Mouse (Mus musculus): ENCODE data around the gene Lrrc8c. TPM values are rescaled to one million over a fixed set of nuclear protein-coding genes. Genes with fewer than 3 reads are reported as not detected.

Lrrc8c gene
- polyA plus RNA-seq, 1 experiment from 2014 or later, result 10.1 TPM

GRCm38 (mm10) chr5:105587471-105587870 is 68.3 kb downstream of the Lrrc8c start:
- Histone ChIP-seq H3K27ac (ENCODE audit: low read depth, low read length) (no peak overlapping the region), H3K4me1 (replicated peaks; ENCODE audit: control insufficient read depth, insufficient read depth, low read length) (no peaks in the 10 kb centered on the region; the same call in 1 of the 2 replicates), H3K27me3 (ENCODE audit: control insufficient read depth, insufficient read depth, low read length) (no peaks in the 10 kb centered on the region), H3K9me3 (ENCODE audit: control insufficient read depth, low read length) (no peaks in the 10 kb centered on the region), H3K9ac (ENCODE audit: low read length) (no peak overlapping the region), H3K36me3 (ENCODE audit: control insufficient read depth, insufficient read depth, low read length) (no peaks in the 10 kb centered on the region), H3K4me2 (ENCODE audit: low read depth, low read length, severe bottlenecking) (no peak overlapping the region), H3K4me3 (ENCODE audit: low read depth, low read length) (no peak overlapping the region)
- no peak for ATAC-seq (replicated peaks; ENCODE audit: low FRiP score)
- no peak for DNase-seq (ENCODE audit: low spot score)
- 76% methylated on average over 6 of the region's 6 CpGs for WGBS

- no peak overlapping the region for H3K4me3 ChIP-seq (ENCODE audit: low read depth, low read length)
- H3K27ac ChIP-seq (ENCODE audit: low read depth, low read length), result no peak overlapping the region
- H3K4me2 ChIP-seq (ENCODE audit: low read depth, low read length, severe bottlenecking), result no peak overlapping the region
- no peaks in the 10 kb centered on the region for H3K36me3 ChIP-seq (ENCODE audit: control insufficient read depth, insufficient read depth, low read length)
- H3K27me3 ChIP-seq (ENCODE audit: control insufficient read depth, insufficient read depth, low read length), result no peaks in the 10 kb centered on the region
- no peaks in the 10 kb centered on the region; the same call in 1 of the 2 replicates for H3K4me1 ChIP-seq (replicated peaks; ENCODE audit: control insufficient read depth, insufficient read depth, low read length)
- no peaks in the 10 kb centered on the region for H3K9me3 ChIP-seq (ENCODE audit: control insufficient read depth, low read length)
- 84% methylated on average over 4 of the region's 4 CpGs for WGBS
- no peak for ATAC-seq (replicated peaks; ENCODE audit: low FRiP score)
- no peak for DNase-seq (ENCODE audit: low spot score)
- H3K9ac ChIP-seq (ENCODE audit: low read length), result no peak overlapping the region
Observed at GRCm38 (mm10) chr5:105588683-105589082, 69.5 kb downstream of the Lrrc8c start.

DNA sequence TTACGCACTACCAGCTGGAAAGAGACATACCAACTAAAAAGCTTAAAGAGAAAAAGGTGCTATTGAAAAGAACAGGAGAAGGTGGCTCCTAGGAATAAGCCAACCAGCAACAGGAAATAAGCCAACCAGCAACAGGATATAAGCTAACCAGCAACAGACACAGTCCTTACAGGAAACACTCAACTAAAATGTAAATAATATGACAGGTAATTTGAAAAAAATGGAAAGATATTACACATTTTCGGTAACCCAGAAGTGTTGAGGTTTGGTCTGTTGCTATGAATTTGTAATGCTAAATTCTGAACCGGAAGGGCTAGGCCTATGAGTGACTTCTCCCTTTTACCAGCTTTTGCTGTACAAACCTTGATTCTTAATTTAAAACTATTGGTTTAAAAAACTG is 69.9 kb downstream of the Lrrc8c start:
- Histone ChIP-seq H3K4me3 (ENCODE audit: low read depth, low read length) (no peak overlapping the region), H3K27ac (ENCODE audit: low read depth, low read length) (no peak overlapping the region), H3K4me2 (ENCODE audit: low read depth, low read length, severe bottlenecking) (no peak overlapping the region), H3K9ac (ENCODE audit: low read length) (no peak overlapping the region), H3K9me3 (ENCODE audit: control insufficient read depth, low read length) (no peaks in the 10 kb centered on the region), H3K4me1 (replicated peaks; ENCODE audit: control insufficient read depth, insufficient read depth, low read length) (no peaks in the 10 kb centered on the region; the same call in 1 of the 2 replicates), H3K36me3 (ENCODE audit: control insufficient read depth, insufficient read depth, low read length) (no peaks in the 10 kb centered on the region), H3K27me3 (ENCODE audit: control insufficient read depth, insufficient read depth, low read length) (no peaks in the 10 kb centered on the region)
- no peak for DNase-seq (ENCODE audit: low spot score)
- 92% methylated on average over 3 of the region's 3 CpGs for WGBS
- ATAC-seq (replicated peaks; ENCODE audit: low FRiP score), result no peak

DNA sequence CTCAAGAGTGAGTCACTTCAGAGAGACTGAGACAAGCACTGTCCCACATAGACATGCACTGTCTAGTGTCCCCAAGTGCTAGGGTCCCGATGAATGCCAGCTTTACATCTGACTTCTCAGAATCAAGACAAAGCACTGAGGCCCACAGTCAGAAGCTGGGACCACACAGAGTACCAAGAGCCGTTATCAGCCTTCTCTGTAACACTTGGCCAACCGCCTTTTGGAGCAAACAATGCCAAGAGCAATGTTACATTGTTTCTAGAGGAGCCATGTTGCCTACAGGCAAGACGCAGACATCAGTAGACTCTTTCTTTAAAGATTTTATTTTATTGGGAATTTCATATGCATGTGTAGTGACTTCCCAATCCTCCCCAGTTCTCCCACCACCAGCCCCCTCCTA is 73.2 kb downstream of the Lrrc8c start:
- Histone ChIP-seq H3K4me1 (replicated peaks; ENCODE audit: control insufficient read depth, insufficient read depth, low read length) (no peaks in the 10 kb centered on the region; the same call in 1 of the 2 replicates), H3K27ac (ENCODE audit: low read depth, low read length) (no peak overlapping the region), H3K9me3 (ENCODE audit: control insufficient read depth, low read length) (no peaks in the 10 kb centered on the region), H3K4me2 (ENCODE audit: low read depth, low read length, severe bottlenecking) (no peak overlapping the region), H3K9ac (ENCODE audit: low read length) (no peak overlapping the region), H3K27me3 (ENCODE audit: control insufficient read depth, insufficient read depth, low read length) (no peaks in the 10 kb centered on the region), H3K4me3 (ENCODE audit: low read depth, low read length) (no peak overlapping the region), H3K36me3 (ENCODE audit: control insufficient read depth, insufficient read depth, low read length) (no peaks in the 10 kb centered on the region)
- DNase-seq (ENCODE audit: low spot score), result no peak
- no peak for ATAC-seq (replicated peaks; ENCODE audit: low FRiP score)
- WGBS, result 92% methylated on average over 4 of the region's 4 CpGs

GRCm38 (mm10) chr5:105593630-105594029 is 74.4 kb downstream of the Lrrc8c start:
- no peaks in the 10 kb centered on the region for H3K9me3 ChIP-seq (ENCODE audit: control insufficient read depth, low read length)

DNA sequence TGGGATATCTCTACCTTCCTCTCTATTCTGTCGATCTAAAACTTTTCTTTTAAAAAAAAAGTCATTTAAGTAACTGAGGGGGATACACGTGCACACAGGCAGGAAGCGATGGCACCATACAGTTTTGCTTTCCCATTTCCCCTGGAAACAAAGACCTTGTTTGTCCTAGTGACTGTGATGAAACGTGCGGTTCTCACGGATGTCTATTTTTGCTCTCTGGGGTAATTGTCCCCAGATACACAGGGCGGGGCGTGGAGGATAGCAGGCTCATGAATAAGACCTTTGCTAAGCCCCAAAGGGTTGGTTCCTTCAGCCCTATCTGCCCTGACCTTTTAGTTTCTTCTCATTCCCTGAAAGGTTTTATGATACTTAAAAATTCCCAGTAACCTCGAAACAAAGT is 79.7 kb downstream of the Lrrc8c start:
- ATAC-seq (replicated peaks; ENCODE audit: low FRiP score), result no peak

More at GRCm38 (mm10) chr5:105593630-105594029, 74.4 kb downstream of the Lrrc8c start:
- no peak overlapping the region for H3K27ac ChIP-seq (ENCODE audit: low read depth, low read length)
- no peak overlapping the region for H3K9ac ChIP-seq (ENCODE audit: low read length)
- no peak overlapping the region for H3K4me3 ChIP-seq (ENCODE audit: low read depth, low read length)
- H3K4me2 ChIP-seq (ENCODE audit: low read depth, low read length, severe bottlenecking), result no peak overlapping the region
- no peaks in the 10 kb centered on the region for H3K4me1 ChIP-seq (replicated peaks; ENCODE audit: control insufficient read depth, insufficient read depth, low read length)
- ATAC-seq (replicated peaks; ENCODE audit: low FRiP score) (no peak), DNase-seq (ENCODE audit: low spot score) (no peak)
- H3K36me3 ChIP-seq (ENCODE audit: control insufficient read depth, insufficient read depth, low read length), result no peaks in the 10 kb centered on the region
- 94% methylated on average over 9 of the region's 9 CpGs for WGBS
- H3K27me3 ChIP-seq (ENCODE audit: control insufficient read depth, insufficient read depth, low read length), result no peaks in the 10 kb centered on the region

GRCm38 (mm10) chr5:105599315-105599714 is 80.1 kb downstream of the Lrrc8c start:
- ATAC-seq (replicated peaks; ENCODE audit: low FRiP score) (no peak), DNase-seq (ENCODE audit: low spot score) (no peak)
- Histone ChIP-seq H3K36me3 (ENCODE audit: control insufficient read depth, insufficient read depth, low read length) (no peaks in the 10 kb centered on the region), H3K9ac (ENCODE audit: low read length) (no peak overlapping the region), H3K4me1 (replicated peaks; ENCODE audit: control insufficient read depth, insufficient read depth, low read length) (no peaks in the 10 kb centered on the region), H3K4me3 (ENCODE audit: low read depth, low read length) (no peak overlapping the region), H3K9me3 (ENCODE audit: control insufficient read depth, low read length) (no peaks in the 10 kb centered on the region), H3K4me2 (ENCODE audit: low read depth, low read length, severe bottlenecking) (no peak overlapping the region), H3K27me3 (ENCODE audit: control insufficient read depth, insufficient read depth, low read length) (no peaks in the 10 kb centered on the region), H3K27ac (ENCODE audit: low read depth, low read length) (no peak overlapping the region)
- WGBS, result 66% methylated on average over 4 of the region's 4 CpGs

More for the DNA sequence above, 79.7 kb downstream of the Lrrc8c start:
- Histone ChIP-seq H3K9me3 (ENCODE audit: control insufficient read depth, low read length) (no peaks in the 10 kb centered on the region), H3K27ac (ENCODE audit: low read depth, low read length) (no peak overlapping the region), H3K4me2 (ENCODE audit: low read depth, low read length, severe bottlenecking) (no peak overlapping the region), H3K27me3 (ENCODE audit: control insufficient read depth, insufficient read depth, low read length) (no peaks in the 10 kb centered on the region), H3K4me1 (replicated peaks; ENCODE audit: control insufficient read depth, insufficient read depth, low read length) (no peaks in the 10 kb centered on the region), H3K4me3 (ENCODE audit: low read depth, low read length) (no peak overlapping the region), H3K9ac (ENCODE audit: low read length) (no peak overlapping the region), H3K36me3 (ENCODE audit: control insufficient read depth, insufficient read depth, low read length) (no peaks in the 10 kb centered on the region)
- DNase-seq (ENCODE audit: low spot score), result no peak
- 81% methylated on average over 9 of the region's 9 CpGs for WGBS

DNA sequence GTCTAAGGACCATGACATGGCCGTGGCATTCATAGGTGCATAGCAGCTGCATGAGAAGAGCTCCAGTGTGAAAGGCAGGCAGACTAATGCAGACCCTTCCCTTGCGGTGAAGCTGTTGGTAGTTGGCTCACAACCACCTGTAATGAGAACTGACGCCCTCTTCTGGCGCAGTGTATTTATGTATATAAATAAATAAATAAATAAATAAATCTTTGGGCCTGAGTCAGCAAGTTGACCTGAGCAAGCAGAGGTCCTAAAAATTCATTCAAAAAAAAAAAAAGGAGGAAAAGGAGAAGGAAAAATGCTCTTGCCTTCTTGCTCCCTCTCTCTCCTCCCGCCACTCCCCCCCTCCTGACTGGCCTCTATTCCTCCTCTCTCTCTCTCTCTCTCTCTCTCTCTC is 81.8 kb downstream of the Lrrc8c start:
- 83% methylated on average over 5 of the region's 5 CpGs for WGBS
- Histone ChIP-seq H3K9me3 (ENCODE audit: control insufficient read depth, low read length) (no peaks in the 10 kb centered on the region), H3K4me1 (replicated peaks; ENCODE audit: control insufficient read depth, insufficient read depth, low read length) (no peaks in the 10 kb centered on the region), H3K4me3 (ENCODE audit: low read depth, low read length) (no peak overlapping the region), H3K4me2 (ENCODE audit: low read depth, low read length, severe bottlenecking) (no peak overlapping the region), H3K27ac (ENCODE audit: low read depth, low read length) (no peak overlapping the region), H3K27me3 (ENCODE audit: control insufficient read depth, insufficient read depth, low read length) (no peaks in the 10 kb centered on the region), H3K9ac (ENCODE audit: low read length) (no peak overlapping the region), H3K36me3 (ENCODE audit: control insufficient read depth, insufficient read depth, low read length) (no peaks in the 10 kb centered on the region)
- DNase-seq (ENCODE audit: low spot score) (no peak), ATAC-seq (replicated peaks; ENCODE audit: low FRiP score) (no peak)

GRCm38 (mm10) chr5:105602585-105602984 is 83.4 kb downstream of the Lrrc8c start:
- 81% methylated on average over 9 of the region's 9 CpGs for whole genome bisulfite sequencing
- Histone ChIP-seq H3K9ac (ENCODE audit: low read length) (no peak overlapping the region), H3K27ac (ENCODE audit: low read depth, low read length) (no peak overlapping the region), H3K9me3 (ENCODE audit: control insufficient read depth, low read length) (no peaks in the 10 kb centered on the region), H3K4me3 (ENCODE audit: low read depth, low read length) (no peak overlapping the region), H3K4me1 (replicated peaks; ENCODE audit: control insufficient read depth, insufficient read depth, low read length) (no peaks in the 10 kb centered on the region), H3K27me3 (ENCODE audit: control insufficient read depth, insufficient read depth, low read length) (no peaks in the 10 kb centered on the region), H3K36me3 (ENCODE audit: control insufficient read depth, insufficient read depth, low read length) (peaks cover 5% of the 10 kb centered on the region; the same call in 1 of the 2 replicates), H3K4me2 (ENCODE audit: low read depth, low read length, severe bottlenecking) (no peak overlapping the region)
- DNase-seq (ENCODE audit: low spot score) (no peak), ATAC-seq (replicated peaks; ENCODE audit: low FRiP score) (no peak)
